Mouse (Mus musculus) heart, adult 2 months (tissue): ENCODE measurements at regions not wholly inside any gene's neighbourhood (a gene's known extent, or its start where the extent isn't known, plus 50 kb on each side); places are given as distances from the start of the nearest gene placed in this dataset.

Experiments
- DNase-seq, 2 experiments: peaks; one replicate each; pipeline ENCODE4 v3.0.0; 2021
- H3K27ac ChIP-seq: fragments of 200-600 bp; 2 replicates; pipeline ENCODE4 v1.8.1; 2022
- H3K27me3 ChIP-seq: fragments of 200-500 bp; 2 replicates; pipeline ENCODE4 v1.6.1; 2012; ENCODE audit warnings: mild to moderate bottlenecking, low read length, inconsistent platforms, mixed read lengths; ENCODE audit not compliant: control insufficient read depth, insufficient read depth
- H3K36me3 ChIP-seq: fragments of 200-500 bp; 2 replicates; pipeline ENCODE4 v1.6.1; 2012; ENCODE audit warnings: low read length, inconsistent platforms; ENCODE audit not compliant: control insufficient read depth, insufficient read depth
- H3K4me1 ChIP-seq: fragments of 200-500 bp; 2 replicates; pipeline ENCODE4 v1.6.1; 2011; ENCODE audit warnings: low read length; ENCODE audit not compliant: control insufficient read depth, insufficient read depth
- H3K4me3 ChIP-seq: fragments of 200-600 bp; 2 replicates; pipeline ENCODE4 v1.8.1; 2022
- H3K79me2 ChIP-seq: fragments of 200-500 bp; replicated peaks from 2 replicates; pipeline ENCODE4 v1.6.1; 2012; ENCODE audit warnings: mild to moderate bottlenecking, inconsistent platforms, low read length, moderate library complexity, mixed read lengths; ENCODE audit not compliant: control insufficient read depth, insufficient read depth
- H3K9ac ChIP-seq: fragments of 200-500 bp; 2 replicates; pipeline ENCODE4 v1.6.1; 2012; ENCODE audit warnings: low read depth, mild to moderate bottlenecking, control low read depth, inconsistent platforms, low read length, mixed read lengths
- CTCF ChIP-seq: fragments of 200-600 bp; IDR thresholded peaks from 2 replicates; pipeline ENCODE4 v1.8.1; 2022; ENCODE audit warnings: antibody characterized with exemption, mild to moderate bottlenecking, moderate library complexity
- EP300 ChIP-seq: fragments of 200-500 bp; IDR thresholded peaks from 2 replicates; pipeline ENCODE4 v1.6.1; 2011; ENCODE audit warnings: low read depth, low read length, control low read depth; ENCODE audit not compliant: insufficient read depth
- POLR2A ChIP-seq: fragments of 200-500 bp; IDR thresholded peaks from 2 replicates; pipeline ENCODE4 v1.6.1; 2011; ENCODE audit warnings: mild to moderate bottlenecking, low read depth, low read length, control low read depth; ENCODE audit not compliant: insufficient read depth
- WGBS: fragments of 180-500 bp; shearing (Covaris S2); methylation state at CpG from one replicate; pipeline ENCODE4 v1.1.7; 2018; 5-methylcytosine and 5-hydroxymethylcytosine counted together
- intact Hi-C: fragments of 180-260 bp; cut with DNase I; formaldehyde crosslinking; loops from one replicate; pipeline ENCODE4 v1.15.1; 2025

- Histone ChIP-seq H3K79me2 (no peaks in the 10 kb centered on the region), H3K9ac (no peak overlapping the region), H3K4me3 (no peak overlapping the region), H3K27ac (no peak overlapping the region), H3K36me3 (no peaks in the 10 kb centered on the region), H3K27me3 (no peaks in the 10 kb centered on the region), H3K4me1 (no peaks in the 10 kb centered on the region)
- WGBS = 82% methylated on average over 5 of the region's 5 CpGs
- no peak for TF ChIP-seq CTCF
- TF ChIP-seq POLR2A = no peak
- no peak for TF ChIP-seq EP300
- intact Hi-C loops = no loop called here
- DNase-seq = no peak
These were observed 103.0 kb upstream of the Pfkp start for GRCm38 (mm10) chr13:6751599-6751998.

GRCm38 (mm10) chr13:6751149-6751548 is 102.6 kb upstream of the Pfkp start:
- DNase-seq = no peak
- H3K79me2 ChIP-seq = no peaks in the 10 kb centered on the region
- H3K27ac ChIP-seq = no peak overlapping the region
- H3K4me1 ChIP-seq = no peaks in the 10 kb centered on the region
- intact Hi-C loops = no loop called here
- no peak overlapping the region for H3K9ac ChIP-seq
- no peak overlapping the region for H3K4me3 ChIP-seq
- WGBS = 66% methylated on average over 1 of the region's 1 CpGs
- TF ChIP-seq POLR2A = no peak
- no peak for TF ChIP-seq EP300
- TF ChIP-seq CTCF = no peak
- no peaks in the 10 kb centered on the region for H3K27me3 ChIP-seq
- H3K36me3 ChIP-seq = no peaks in the 10 kb centered on the region

GRCm38 (mm10) chr13:6741916-6742315 is 93.3 kb upstream of the Pfkp start:
- H3K27ac ChIP-seq = no peak overlapping the region
- intact Hi-C loops = no loop called here
- WGBS = 76% methylated on average over 4 of the region's 4 CpGs
- no peaks in the 10 kb centered on the region for H3K36me3 ChIP-seq
- H3K4me1 ChIP-seq = no peaks in the 10 kb centered on the region
- H3K9ac ChIP-seq = no peak overlapping the region
- no peak for DNase-seq
- no peaks in the 10 kb centered on the region for H3K27me3 ChIP-seq
- TF ChIP-seq CTCF (no peak), POLR2A (no peak), EP300 (no peak)
- no peak overlapping the region for H3K4me3 ChIP-seq
- H3K79me2 ChIP-seq = no peaks in the 10 kb centered on the region

DNA sequence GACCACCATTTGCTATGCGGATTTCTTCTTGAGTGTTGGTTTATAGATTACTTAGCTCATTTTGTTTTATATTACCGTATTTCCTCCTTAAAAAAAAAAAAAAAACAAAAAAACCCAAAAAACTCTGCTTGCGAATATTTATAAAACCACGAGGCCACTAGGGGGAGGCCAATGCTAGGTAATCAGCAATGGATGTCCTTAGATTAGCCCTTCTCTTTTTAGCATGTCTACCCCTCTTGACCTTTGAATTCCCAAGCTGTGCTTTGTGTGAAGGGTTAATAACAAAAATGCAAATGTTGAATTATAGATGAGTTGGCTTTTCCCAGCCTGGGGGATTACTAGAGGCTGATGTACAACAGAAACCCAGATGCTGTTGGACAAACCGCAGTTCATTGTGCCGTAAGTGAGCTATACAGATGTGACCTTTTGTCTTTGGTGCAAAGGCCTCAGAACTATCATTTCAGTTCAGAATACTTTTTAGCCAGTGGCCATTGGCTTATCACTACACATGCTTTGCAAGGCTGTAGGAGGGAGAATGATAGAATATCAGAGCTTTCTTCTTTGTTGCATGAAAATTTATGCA is 88.5 kb upstream of the Pfkp start:
- H3K27ac ChIP-seq = no peak overlapping the region
- H3K4me1 ChIP-seq = no peaks in the 10 kb centered on the region
- H3K9ac ChIP-seq = no peak overlapping the region
- intact Hi-C loops = no loop called here
- no peaks in the 10 kb centered on the region for H3K79me2 ChIP-seq
- WGBS = 66% methylated on average over 6 of the region's 6 CpGs
- H3K4me3 ChIP-seq = no peak overlapping the region
- H3K36me3 ChIP-seq = no peaks in the 10 kb centered on the region
- no peaks in the 10 kb centered on the region for H3K27me3 ChIP-seq
- DNase-seq = no peak
- TF ChIP-seq CTCF (no peak), EP300 (no peak), POLR2A (no peak)
